Mouse (Mus musculus): ENCODE measurements around the gene Tnf. TPM values are rescaled to one million over a fixed set of nuclear protein-coding genes. Genes with fewer than 3 reads are reported as not detected.

The Tnf gene
- polyA plus RNA-seq, 1 experiment from 2014 or later = not detected

DNA sequence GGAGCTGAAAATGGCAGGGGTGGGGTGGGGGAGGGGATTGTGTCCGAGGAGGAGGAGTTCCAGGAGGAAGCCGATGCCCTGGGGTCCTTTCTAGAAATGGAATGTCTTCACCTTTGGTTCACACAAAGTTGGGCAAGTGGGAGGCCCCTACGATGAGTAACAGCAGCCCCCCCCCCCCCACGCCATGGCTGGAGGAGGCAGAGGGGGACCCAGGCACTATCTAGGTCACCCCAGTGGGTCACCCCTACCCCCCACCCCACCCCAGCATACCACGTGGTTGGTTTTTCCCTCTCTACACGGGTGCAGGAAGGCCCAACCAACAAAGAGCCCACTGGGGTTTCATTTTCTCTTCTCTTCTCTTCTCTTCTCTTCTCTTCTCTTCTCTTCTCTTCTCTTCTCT lies 4.7 kb downstream of the Tnf start:
- WGBS = 46% methylated on average over 6 of the region's 6 CpGs
- ATAC-seq (ENCODE audit: low FRiP score, low TSS enrichment) (no peak), DNase-seq (no peak)
- Histone ChIP-seq H3K4me3 (replicated peaks; ENCODE audit: low read depth, low read length) (no peak overlapping the region), H3K27ac (replicated peaks; ENCODE audit: low read depth, low read length) (no peak overlapping the region), H3K27me3 (ENCODE audit: control insufficient read depth, insufficient read depth, low read length) (peaks cover 29% of the 10 kb centered on the region), H3K36me3 (ENCODE audit: control insufficient read depth, insufficient read depth, low read length) (no peaks in the 10 kb centered on the region), H3K9ac (replicated peaks; ENCODE audit: low read length) (no peak overlapping the region), H3K4me1 (ENCODE audit: control insufficient read depth, insufficient read depth, low read length) (peaks cover 6% of the 10 kb centered on the region; the same call in 1 of the 2 replicates), H3K9me3 (ENCODE audit: control insufficient read depth, low read length) (no peaks in the 10 kb centered on the region), H3K4me2 (ENCODE audit: low read length) (no peak overlapping the region)

DNA sequence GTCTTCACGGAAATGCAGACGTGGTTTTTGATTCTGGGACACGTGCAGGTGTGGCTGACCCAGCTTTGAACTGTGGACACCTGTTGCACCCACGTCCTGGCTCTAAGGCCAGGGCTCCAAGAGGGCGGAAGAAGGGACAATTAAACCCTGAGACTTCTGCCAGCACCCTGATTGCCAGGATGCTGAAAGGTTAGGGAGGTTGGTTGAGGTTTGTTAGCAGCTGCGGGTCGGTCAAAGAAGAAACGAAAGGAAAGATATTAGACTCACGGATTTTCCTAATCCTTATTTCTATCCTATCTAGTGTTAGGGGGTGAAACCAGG lies 5.5 kb downstream of the Tnf start:
- Histone ChIP-seq H3K9ac (replicated peaks; ENCODE audit: low read length) (no peak overlapping the region; the same call in 1 of the 2 replicates), H3K27ac (replicated peaks; ENCODE audit: low read depth, low read length) (no peak overlapping the region), H3K36me3 (ENCODE audit: control insufficient read depth, insufficient read depth, low read length) (no peaks in the 10 kb centered on the region), H3K9me3 (ENCODE audit: control insufficient read depth, low read length) (no peaks in the 10 kb centered on the region), H3K4me1 (ENCODE audit: control insufficient read depth, insufficient read depth, low read length) (peaks cover 6% of the 10 kb centered on the region; the same call in 1 of the 2 replicates), H3K4me2 (ENCODE audit: low read length) (peak overlapping the region; percentile 62), H3K4me3 (replicated peaks; ENCODE audit: low read depth, low read length) (peak overlapping the region; percentile 30), H3K27me3 (ENCODE audit: control insufficient read depth, insufficient read depth, low read length) (peaks cover 29% of the 10 kb centered on the region)
- DNase-seq (no peak), ATAC-seq (ENCODE audit: low FRiP score, low TSS enrichment) (no peak)
- WGBS = 41% methylated on average over 9 of the region's 9 CpGs

DNA sequence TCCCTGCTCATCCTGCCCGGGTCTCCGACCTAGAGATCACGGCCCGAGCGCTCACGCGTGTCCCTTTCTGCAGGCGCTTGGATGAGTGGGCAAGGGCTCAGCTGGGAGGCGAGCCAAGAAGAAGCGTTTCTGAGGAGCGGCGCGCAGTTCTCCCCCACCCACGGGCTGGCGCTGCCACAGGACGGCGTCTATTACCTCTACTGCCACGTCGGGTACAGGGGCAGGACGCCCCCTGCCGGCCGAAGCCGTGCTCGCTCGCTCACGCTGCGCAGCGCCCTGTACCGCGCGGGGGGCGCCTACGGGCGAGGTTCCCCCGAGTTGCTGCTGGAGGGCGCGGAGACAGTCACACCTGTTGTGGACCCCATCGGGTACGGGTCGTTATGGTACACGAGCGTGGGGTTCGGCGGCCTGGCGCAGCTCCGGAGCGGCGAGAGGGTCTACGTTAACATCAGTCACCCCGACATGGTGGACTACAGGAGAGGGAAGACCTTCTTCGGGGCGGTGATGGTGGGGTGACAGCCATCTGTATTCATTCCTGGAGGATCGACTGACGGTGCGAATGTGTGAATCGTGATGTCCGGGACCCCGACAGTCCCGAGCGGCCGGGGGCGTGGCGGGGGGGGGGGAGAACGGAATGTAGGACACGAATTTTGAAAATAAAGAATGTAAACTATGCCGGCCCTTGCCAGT lies 6.0 kb downstream of the Tnf start:
- no peaks in the 10 kb centered on the region for H3K9me3 ChIP-seq (ENCODE audit: control insufficient read depth, low read length)
- peak overlapping the region; percentile 42; the same call in 1 of the 2 replicates for H3K9ac ChIP-seq (replicated peaks; ENCODE audit: low read length)
- peak; percentile 71 for ATAC-seq (ENCODE audit: low FRiP score, low TSS enrichment)
- peak overlapping the region; percentile 62 for H3K4me2 ChIP-seq (ENCODE audit: low read length)
- DNase-seq = peak; percentile 84
- peaks cover 29% of the 10 kb centered on the region for H3K27me3 ChIP-seq (ENCODE audit: control insufficient read depth, insufficient read depth, low read length)
- peaks cover 6% of the 10 kb centered on the region; the same call in 1 of the 2 replicates for H3K4me1 ChIP-seq (ENCODE audit: control insufficient read depth, insufficient read depth, low read length)
- 1% methylated on average over 66 of the region's 66 CpGs for WGBS
- no peak overlapping the region for H3K27ac ChIP-seq (replicated peaks; ENCODE audit: low read depth, low read length)
- peak overlapping the region; percentile 30 for H3K4me3 ChIP-seq (replicated peaks; ENCODE audit: low read depth, low read length)
- no peaks in the 10 kb centered on the region for H3K36me3 ChIP-seq (ENCODE audit: control insufficient read depth, insufficient read depth, low read length)

- Histone ChIP-seq H3K4me2 (ENCODE audit: low read length) (peak overlapping the region; percentile 62), H3K9me3 (ENCODE audit: control insufficient read depth, low read length) (no peaks in the 10 kb centered on the region), H3K9ac (replicated peaks; ENCODE audit: low read length) (peak overlapping the region; percentile 42; the same call in 1 of the 2 replicates), H3K27ac (replicated peaks; ENCODE audit: low read depth, low read length) (no peak overlapping the region), H3K36me3 (ENCODE audit: control insufficient read depth, insufficient read depth, low read length) (no peaks in the 10 kb centered on the region), H3K4me3 (replicated peaks; ENCODE audit: low read depth, low read length) (peak overlapping the region; percentile 30), H3K4me1 (ENCODE audit: control insufficient read depth, insufficient read depth, low read length) (peaks cover 6% of the 10 kb centered on the region; the same call in 1 of the 2 replicates), H3K27me3 (ENCODE audit: control insufficient read depth, insufficient read depth, low read length) (peaks cover 29% of the 10 kb centered on the region)
- ATAC-seq (ENCODE audit: low FRiP score, low TSS enrichment) (no peak), DNase-seq (no peak)
- WGBS = 46% methylated on average over 19 of the region's 19 CpGs
Observed at GRCm38 (mm10) chr17:35194844-35195630, 6.8 kb downstream of the Tnf start.

DNA sequence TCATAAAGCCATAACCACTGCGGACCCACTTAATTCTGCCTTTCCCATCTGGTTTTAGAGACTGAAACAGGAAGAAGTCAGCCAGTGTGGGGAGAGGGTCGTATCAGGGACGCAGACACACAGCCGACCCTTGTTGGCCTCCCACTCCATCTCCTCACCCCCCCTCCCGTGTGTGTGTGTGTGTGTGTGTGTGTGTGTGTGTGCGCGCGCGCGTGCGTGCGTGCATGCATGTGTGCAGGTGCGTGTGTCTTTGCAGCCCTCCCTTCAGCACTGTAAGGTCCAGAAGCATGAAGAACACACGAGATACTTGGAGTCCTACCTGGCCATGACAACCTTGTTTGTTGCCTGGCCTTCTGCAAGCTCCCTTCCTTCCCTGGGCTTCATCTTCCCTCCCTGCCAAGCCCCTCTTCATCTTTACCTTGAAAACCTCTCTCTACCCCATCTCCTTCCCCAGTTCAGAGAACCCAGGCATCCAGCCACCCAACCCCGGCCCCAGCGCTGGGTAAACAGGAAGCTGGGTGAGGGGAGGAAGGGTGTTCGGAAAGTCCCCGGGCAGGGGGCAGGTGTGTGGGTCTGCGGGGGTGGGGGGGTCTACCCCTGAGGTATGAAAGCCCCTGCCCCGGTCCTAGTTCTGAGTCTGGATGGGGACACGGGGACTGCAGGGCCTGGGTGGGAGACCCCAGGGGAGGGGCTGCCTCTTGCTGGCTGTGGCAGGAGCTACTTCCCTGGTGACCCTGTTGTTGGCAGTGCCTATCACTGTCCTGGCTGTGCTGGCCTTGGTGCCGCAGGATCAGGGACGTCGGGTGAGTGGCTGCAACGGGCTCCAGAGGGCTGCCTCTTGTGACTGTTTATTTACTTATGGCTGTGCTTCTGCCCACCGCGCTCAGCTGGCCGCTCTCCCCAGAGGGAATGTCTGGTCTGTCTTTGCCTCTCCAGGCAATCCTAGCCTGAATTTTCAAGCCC lies 7.6 kb downstream of the Tnf start, which contains the start of gene Ltb:
TSS of gene Ltb (plus strand) at position 559 of the 963 bp plus-strand sequence.
- no peaks in the 10 kb centered on the region for H3K9me3 ChIP-seq (ENCODE audit: control insufficient read depth, low read length)
- peak within 1 kb of the TSS; percentile 62 for H3K4me2 ChIP-seq (ENCODE audit: low read length)
- DNase-seq = no peak
- H3K27me3 ChIP-seq (ENCODE audit: control insufficient read depth, insufficient read depth, low read length) = peaks cover 29% of the 10 kb centered on the region
- no peak within 1 kb of the TSS for H3K4me3 ChIP-seq (replicated peaks; ENCODE audit: low read depth, low read length)
- peaks cover 6% of the 10 kb centered on the region; the same call in 1 of the 2 replicates for H3K4me1 ChIP-seq (ENCODE audit: control insufficient read depth, insufficient read depth, low read length)
- peak within 1 kb of the TSS; percentile 42; the same call in 1 of the 2 replicates for H3K9ac ChIP-seq (replicated peaks; ENCODE audit: low read length)
- no peak for ATAC-seq (ENCODE audit: low FRiP score, low TSS enrichment)
- 74% methylated on average over 28 of the region's 28 CpGs for WGBS
- no peak within 1 kb of the TSS for H3K27ac ChIP-seq (replicated peaks; ENCODE audit: low read depth, low read length)
- no peaks in the 10 kb centered on the region for H3K36me3 ChIP-seq (ENCODE audit: control insufficient read depth, insufficient read depth, low read length)

- no peak for ATAC-seq (ENCODE audit: low FRiP score, low TSS enrichment)
- no peak overlapping the region for H3K4me3 ChIP-seq (replicated peaks; ENCODE audit: low read depth, low read length)
- H3K27ac ChIP-seq (replicated peaks; ENCODE audit: low read depth, low read length) = no peak overlapping the region
- H3K36me3 ChIP-seq (ENCODE audit: control insufficient read depth, insufficient read depth, low read length) = no peaks in the 10 kb centered on the region
- H3K9ac ChIP-seq (replicated peaks; ENCODE audit: low read length) = no peak overlapping the region
- no peak for DNase-seq
- peaks cover 29% of the 10 kb centered on the region for H3K27me3 ChIP-seq (ENCODE audit: control insufficient read depth, insufficient read depth, low read length)
- no peak overlapping the region for H3K4me2 ChIP-seq (ENCODE audit: low read length)
- H3K4me1 ChIP-seq (ENCODE audit: control insufficient read depth, insufficient read depth, low read length) = peaks cover 6% of the 10 kb centered on the region; the same call in 1 of the 2 replicates
- 86% methylated on average over 5 of the region's 5 CpGs for WGBS
- H3K9me3 ChIP-seq (ENCODE audit: control insufficient read depth, low read length) = no peaks in the 10 kb centered on the region
Observed at GRCm38 (mm10) chr17:35192924-35193323, 8.9 kb downstream of the Tnf start.

- 63% methylated on average over 2 of the region's 2 CpGs for WGBS
- ATAC-seq (ENCODE audit: low FRiP score, low TSS enrichment) = no peak
- no peak overlapping the region for H3K4me2 ChIP-seq (ENCODE audit: low read length)
Observed at GRCm38 (mm10) chr17:35191723-35192122, 10.1 kb downstream of the Tnf start.

DNA sequence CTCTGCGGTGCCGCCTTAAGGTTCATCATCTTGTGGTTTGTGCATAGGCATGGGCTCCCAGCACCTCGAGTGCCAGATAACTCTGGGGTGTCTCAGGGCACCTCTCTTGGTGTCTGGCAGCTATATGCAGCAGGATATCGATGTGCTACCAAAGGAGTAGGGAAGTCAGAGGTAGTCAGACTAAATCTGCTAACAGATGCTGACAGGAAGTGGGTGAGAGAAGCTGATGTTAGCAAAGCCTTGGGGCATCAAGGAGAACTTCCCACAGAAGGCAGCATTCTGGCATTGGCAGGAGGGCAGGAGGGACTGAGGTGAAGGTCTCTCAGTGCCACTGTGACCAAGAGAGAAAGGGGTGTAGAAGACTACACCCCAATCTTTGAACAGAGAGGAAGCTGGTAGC lies 11.7 kb downstream of the Tnf start:
- ATAC-seq (ENCODE audit: low FRiP score, low TSS enrichment) = no peak
- DNase-seq = no peak
- Histone ChIP-seq H3K9me3 (ENCODE audit: control insufficient read depth, low read length) (no peaks in the 10 kb centered on the region), H3K9ac (replicated peaks; ENCODE audit: low read length) (no peak overlapping the region), H3K4me2 (ENCODE audit: low read length) (no peak overlapping the region), H3K27me3 (ENCODE audit: control insufficient read depth, insufficient read depth, low read length) (peaks cover 9% of the 10 kb centered on the region; the same call in 1 of the 2 replicates), H3K36me3 (ENCODE audit: control insufficient read depth, insufficient read depth, low read length) (no peaks in the 10 kb centered on the region), H3K27ac (replicated peaks; ENCODE audit: low read depth, low read length) (no peak overlapping the region), H3K4me1 (ENCODE audit: control insufficient read depth, insufficient read depth, low read length) (peaks cover 10% of the 10 kb centered on the region; the same call in 1 of the 2 replicates), H3K4me3 (replicated peaks; ENCODE audit: low read depth, low read length) (no peak overlapping the region)
- WGBS = 76% methylated on average over 4 of the region's 4 CpGs

More at GRCm38 (mm10) chr17:35191723-35192122, 10.1 kb downstream of the Tnf start:
- Histone ChIP-seq H3K9me3 (ENCODE audit: control insufficient read depth, low read length) (no peaks in the 10 kb centered on the region), H3K27ac (replicated peaks; ENCODE audit: low read depth, low read length) (no peak overlapping the region), H3K4me1 (ENCODE audit: control insufficient read depth, insufficient read depth, low read length) (peaks cover 6% of the 10 kb centered on the region; the same call in 1 of the 2 replicates), H3K4me3 (replicated peaks; ENCODE audit: low read depth, low read length) (no peak overlapping the region), H3K9ac (replicated peaks; ENCODE audit: low read length) (no peak overlapping the region), H3K27me3 (ENCODE audit: control insufficient read depth, insufficient read depth, low read length) (peaks cover 25% of the 10 kb centered on the region), H3K36me3 (ENCODE audit: control insufficient read depth, insufficient read depth, low read length) (no peaks in the 10 kb centered on the region)
- no peak for DNase-seq
